Mouse (Mus musculus) heart, postnatal 14 days (tissue): ENCODE measurements at regions not wholly inside any gene's neighbourhood (a gene's known extent, or its start where the extent isn't known, plus 50 kb on each side); places are given as distances from the start of the nearest gene placed in this dataset.

ENCODE experiments used
- DNase-seq, 2 experiments: peaks; one replicate each; pipeline ENCODE4 v3.0.0; 2021 to 2022
- intact Hi-C: fragments of 180-260 bp; cut with DNase I; formaldehyde crosslinking; loops from one replicate; pipeline ENCODE4 v1.15.1; 2025

DNA sequence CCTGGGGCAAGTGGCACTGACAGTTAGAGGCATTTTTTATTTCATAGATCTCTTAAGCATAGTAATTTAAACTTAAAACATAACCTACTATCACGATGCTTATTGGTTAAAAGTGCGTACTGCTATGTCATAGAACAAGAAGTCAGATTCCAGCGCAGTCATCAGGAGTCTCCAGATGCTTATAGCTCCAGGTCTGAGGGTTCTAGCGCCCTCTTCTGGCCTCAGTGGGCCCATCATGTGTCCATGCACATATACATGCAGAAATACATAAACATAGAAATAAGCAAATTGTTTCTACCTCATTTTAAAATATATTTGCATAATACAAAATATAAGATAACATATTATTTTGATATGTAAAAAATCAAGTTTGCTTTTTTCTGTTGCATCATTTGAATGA is 1002.8 kb upstream of the Adgrl2 start:
- no peak for DNase-seq
- intact Hi-C loops: no loop called here

GRCm38 (mm10) chr3:149987801-149988200 is 997.4 kb upstream of the Adgrl2 start:
- no peak for DNase-seq
- intact Hi-C loops: no loop called here

DNA sequence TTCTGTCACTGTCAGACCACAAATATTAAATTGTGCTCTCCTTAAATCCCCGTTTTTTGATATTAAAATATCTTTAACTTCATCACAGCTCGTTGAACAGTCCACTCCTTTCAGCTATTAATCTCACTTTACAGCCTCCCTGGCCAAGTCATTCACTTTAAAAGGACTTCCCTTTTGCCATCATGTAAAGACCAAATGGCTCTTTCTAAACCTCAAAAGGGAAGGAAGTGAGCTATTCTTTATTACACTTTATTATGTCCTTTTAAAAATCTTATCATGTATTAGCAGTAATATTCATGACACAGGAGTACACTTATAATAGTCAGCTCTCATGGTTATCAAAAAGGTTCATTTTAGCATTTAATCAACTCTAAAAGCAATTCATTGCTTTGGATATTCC is 966.6 kb upstream of the Adgrl2 start:
- DNase-seq: no peak
- intact Hi-C loops: no loop called here

DNA sequence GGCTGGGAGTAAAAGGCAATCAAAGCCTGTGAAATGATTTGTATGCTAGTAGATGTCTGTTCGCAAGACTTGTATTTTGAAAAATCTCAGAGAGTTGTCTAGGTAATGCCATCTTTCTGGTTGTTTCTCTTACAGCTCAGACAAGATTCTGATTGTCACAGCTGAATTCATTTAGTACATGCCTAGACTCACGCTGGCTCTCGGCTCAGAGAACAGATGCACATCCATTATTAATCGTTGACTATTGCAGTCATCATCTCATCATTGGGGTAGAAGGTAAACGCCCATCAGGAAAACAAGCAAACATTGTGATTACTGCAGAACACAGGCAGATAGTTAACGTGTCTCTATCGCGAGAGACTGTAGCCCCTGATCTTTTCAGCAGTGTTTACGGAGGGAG is 945.8 kb upstream of the Adgrl2 start:
- no peak for DNase-seq
- intact Hi-C loops: no loop called here

DNA sequence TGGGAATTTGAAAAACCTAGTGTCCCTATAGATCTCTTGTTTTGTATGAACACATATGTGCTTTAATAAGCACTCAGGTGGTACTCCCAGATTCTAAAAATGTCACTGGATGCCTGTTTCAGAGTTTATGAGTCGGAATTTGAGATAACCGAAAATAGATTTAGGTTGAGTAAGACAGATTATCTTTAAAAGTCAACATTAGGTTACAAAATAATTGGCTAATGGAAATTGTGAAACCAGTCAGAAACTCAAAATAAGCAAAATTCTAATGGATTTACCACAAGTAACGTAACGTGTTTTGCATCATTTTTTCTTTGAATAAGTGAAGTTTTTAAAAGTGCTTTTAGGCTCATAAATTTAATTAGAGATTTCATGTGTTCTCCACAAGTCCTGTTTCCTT is 944.5 kb upstream of the Adgrl2 start:
- intact Hi-C loops: no loop called here
- DNase-seq: no peak

- intact Hi-C loops: no loop called here
- DNase-seq: no peak
These were observed 938.4 kb upstream of the Adgrl2 start for GRCm38 (mm10) chr3:149928456-149929360.

DNA sequence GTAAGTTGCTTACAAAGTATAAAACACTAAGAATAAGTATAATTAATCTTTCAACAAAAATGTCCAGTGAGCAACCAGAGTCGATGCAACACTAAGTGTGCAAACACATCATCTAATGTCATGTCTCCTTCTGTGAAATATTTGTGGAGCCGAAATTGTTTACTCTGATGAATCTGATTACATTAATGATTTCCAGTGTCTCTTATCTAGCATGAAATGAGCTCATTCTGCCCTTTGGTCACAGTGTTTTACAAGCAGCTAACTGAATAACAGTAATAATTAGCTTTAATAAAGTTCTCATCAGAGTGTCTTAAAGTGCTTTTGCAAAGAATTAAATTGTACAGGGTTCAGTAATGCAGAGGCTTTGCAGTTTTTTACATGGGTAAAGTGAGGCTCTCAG is 929.9 kb upstream of the Adgrl2 start:
- DNase-seq: no peak
- intact Hi-C loops: no loop called here

GRCm38 (mm10) chr3:149918201-149918600 is 927.8 kb upstream of the Adgrl2 start:
- intact Hi-C loops: no loop called here
- no peak for DNase-seq

DNA sequence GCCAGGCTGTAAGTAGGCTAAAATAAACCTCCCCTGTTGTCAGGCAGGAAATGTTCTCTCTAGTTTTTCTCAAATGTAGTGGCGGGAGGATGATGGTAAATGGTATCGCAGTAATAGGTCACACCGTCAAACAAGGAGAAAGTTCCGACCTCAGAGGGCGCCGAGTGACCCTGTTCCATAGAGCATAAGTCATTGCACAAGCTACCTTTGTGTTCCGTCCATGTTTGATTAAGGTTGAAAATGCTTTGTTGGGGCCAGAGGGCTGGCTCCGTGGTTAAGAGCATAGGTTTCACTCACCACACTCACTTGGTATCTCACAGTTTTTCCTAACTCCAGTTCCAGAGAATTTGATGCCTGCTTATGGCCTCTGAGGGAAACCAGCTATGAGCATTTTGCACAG is 920.4 kb upstream of the Adgrl2 start:
- no peak for DNase-seq
- intact Hi-C loops: no loop called here

DNA sequence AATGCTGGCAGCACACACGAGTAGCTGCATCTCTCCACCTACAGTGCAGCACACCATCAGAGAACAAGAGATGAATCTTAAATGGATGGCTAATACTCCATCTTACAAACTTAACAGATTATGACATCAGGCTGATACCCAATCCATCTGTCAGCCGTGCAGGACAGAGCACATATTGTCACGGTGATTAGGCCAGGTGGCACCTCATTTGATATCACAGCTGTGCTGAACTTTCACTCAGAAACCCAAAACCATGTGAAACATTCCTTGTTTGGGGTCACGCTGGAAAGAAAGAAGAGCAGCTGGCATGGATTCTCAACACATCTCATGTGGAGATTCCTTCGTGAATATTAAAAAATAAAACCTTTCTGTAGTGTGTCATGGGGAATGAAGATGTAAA is 911.4 kb upstream of the Adgrl2 start:
- no peak for DNase-seq
- intact Hi-C loops: no loop called here

- DNase-seq: no peak
- intact Hi-C loops: no loop called here
These were observed 886.2 kb upstream of the Adgrl2 start for GRCm38 (mm10) chr3:149876553-149876952.

- DNase-seq: no peak
- intact Hi-C loops: no loop called here
These were observed 875.6 kb upstream of the Adgrl2 start for GRCm38 (mm10) chr3:149865945-149866344.

DNA sequence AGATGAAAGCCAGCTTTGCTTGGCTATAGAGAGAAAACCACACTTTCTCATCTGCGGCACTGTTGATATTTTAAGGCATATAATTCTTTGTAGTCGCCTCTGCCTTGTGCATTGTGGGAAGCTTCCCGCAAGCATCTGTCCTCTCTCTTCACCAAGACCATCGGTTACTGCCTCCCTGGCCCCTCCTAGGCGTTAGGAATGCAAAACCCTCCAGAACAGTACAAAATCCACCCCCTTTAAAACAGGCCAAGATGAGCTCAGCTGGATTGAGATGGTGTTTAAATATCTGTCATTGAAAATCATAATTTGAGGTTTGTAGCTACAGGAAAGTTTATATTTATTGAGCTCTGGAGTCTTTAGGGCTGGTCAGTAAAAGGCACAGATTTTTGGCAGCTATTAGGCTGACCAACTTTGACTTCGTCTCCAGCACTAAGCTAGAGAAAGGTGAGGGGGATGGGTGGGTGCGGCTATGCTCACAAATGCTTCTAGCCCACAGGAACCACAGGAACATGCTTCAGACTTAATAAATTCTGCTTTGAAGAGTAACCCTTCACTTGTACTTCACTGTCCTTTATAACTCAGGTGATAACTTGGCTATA is 856.7 kb upstream of the Adgrl2 start:
- intact Hi-C loops: no loop called here
- no peak for DNase-seq

DNA sequence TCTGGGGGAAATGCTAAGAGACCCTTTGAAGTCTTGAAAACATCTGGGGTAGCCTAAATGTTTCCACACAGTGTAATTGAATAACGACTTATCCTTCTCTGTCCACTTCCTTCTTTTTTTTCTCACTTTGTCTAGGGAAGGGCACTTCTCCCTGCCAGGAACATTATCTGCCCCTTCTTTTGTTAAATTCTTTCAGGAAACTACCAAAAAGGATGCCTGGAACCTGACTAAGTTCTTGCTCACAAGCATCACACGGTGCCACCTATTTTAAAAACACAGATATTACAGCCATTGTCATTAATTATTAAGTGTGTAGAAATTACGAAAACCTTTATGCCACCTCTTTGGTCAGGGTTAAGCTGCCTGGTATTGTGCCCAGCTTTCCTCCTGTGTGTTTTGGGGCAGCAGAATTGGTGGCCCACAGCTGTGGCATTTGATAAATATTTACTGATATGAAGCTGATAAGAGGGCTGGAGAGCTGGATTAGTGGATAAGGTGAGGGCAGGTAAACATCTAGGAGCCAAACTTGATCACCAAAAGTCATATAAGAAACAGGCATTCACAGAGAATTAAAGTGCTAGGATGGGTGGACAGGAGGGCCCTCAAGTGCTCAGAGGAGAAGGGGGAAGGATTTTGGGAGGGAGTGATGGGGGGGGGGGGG is 855.6 kb upstream of the Adgrl2 start:
- intact Hi-C loops: no loop called here
- no peak for DNase-seq

GRCm38 (mm10) chr3:149845083-149845825 is 854.9 kb upstream of the Adgrl2 start:
- intact Hi-C loops: no loop called here
- peak in 1 of 2 experiments; percentile 1 for DNase-seq

DNA sequence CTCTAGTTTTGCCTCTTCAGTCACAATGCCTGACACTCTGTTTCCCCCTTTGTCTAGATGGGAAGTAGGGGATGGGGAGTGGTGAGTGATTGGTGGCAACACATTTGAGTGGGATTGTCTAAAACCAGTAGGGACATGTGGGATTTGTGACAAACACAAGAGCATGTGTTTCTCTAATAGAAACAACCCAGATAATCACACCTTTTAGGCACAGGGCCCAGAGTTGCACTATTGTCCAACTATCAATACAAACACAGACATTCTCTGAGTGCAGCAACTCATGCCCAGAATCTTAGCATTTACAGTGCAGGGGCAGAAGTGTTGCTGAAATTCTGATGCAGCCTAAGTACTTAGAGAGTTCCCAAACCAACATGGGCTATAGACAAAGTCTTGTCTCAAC is 847.6 kb upstream of the Adgrl2 start:
- no peak for DNase-seq
- intact Hi-C loops: no loop called here

GRCm38 (mm10) chr3:149836467-149837233 is 846.3 kb upstream of the Adgrl2 start:
- DNase-seq: no peak
- intact Hi-C loops: no loop called here

DNA sequence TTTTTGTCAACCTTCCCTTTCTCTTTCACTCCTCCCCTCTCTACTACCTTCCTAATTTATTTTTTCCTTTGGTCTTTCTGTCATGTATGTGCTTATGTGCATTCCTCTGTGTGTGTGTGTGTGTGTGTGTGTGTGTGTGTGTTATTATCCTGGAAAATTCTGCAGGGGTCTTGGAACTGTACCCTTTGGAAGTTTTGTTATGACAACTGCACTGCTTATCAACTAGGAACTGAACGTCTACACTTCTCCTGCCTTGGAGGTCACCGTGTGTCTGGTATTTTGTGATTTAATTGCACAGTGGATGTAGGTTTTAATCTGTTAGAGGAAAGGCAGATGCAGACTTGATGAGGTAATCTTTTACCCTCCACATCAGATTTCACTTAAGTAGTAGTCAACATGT is 836.8 kb upstream of the Adgrl2 start:
- no peak for DNase-seq
- intact Hi-C loops: no loop called here

DNA sequence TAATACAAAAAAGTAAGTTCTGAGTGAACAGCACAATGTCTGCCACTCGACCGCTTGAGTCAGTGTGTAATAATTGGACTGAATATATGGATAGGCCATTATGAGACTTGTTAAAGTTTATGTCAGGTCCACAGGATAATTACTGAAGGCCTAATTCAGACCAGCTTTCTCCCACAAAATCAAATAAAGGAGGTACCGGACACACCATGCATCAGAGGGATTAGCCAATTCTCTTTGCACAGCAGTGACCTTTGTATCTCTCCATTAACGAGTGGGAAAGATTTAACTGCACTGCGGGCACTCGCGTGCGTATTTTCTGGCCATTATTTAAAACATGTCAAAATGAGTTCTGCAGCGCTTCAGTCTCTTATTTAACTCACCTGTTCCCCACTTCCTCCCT is 836.4 kb upstream of the Adgrl2 start:
- intact Hi-C loops: no loop called here
- no peak for DNase-seq

- intact Hi-C loops: no loop called here
- no peak for DNase-seq
These were observed 830.3 kb upstream of the Adgrl2 start for GRCm38 (mm10) chr3:149820670-149821069.
